Mouse (Mus musculus): ENCODE data around the gene Cyp2d12. TPM values are rescaled to one million over a fixed set of nuclear protein-coding genes. Genes with fewer than 3 reads are reported as not detected.

Gene Cyp2d12
- total RNA-seq, 2 experiments from 2014 or later, result not detected

DNA sequence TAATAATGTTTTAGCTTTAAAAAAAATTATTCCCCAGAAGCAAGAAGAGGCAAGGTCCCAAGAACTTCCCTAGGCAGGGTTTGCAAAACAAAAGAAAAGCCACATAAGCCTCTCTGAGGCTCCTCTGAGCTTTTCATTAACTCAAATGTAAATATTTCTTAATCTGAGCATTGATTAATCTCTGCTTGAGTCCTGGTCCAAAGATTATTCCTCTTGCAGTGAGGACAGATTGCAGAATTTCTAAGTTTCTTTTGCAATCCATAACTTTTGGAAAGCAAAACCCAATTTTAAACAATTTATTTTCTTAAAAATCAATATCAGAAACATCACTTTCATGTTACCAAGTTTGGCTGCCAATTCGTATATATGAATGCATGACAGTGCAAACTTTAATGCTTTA lies 18.0 kb downstream of the Cyp2d12 start:
- H3K27ac ChIP-seq, result no peak overlapping the region
- no peak for DNase-seq (ENCODE audit: extremely low spot score in 1 of 2, low spot score in 2 of 2)
- no peak overlapping the region for H3K4me3 ChIP-seq
- intact Hi-C loops (cut with DNase I), result no loop called here
- no peak for TF ChIP-seq CTCF (IDR thresholded peaks at IDR 0.05)

DNA sequence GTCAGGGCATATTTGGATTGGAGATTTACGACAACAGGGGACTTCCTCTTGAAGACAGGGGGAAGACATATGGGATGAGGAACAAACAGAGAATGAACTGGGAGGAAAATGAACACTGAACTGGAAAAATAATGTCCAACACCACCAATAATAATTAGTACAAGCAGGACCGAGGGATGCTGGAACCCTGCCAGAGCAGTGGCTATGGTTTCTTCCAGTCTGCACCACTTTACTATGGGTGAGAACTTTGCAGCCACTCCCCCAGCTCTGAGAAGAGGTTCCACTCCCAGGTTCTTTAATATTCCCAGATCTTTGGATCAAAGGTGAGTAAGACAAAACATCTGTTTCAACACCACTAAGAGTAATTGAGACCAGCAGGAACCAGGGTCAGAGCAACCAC lies 24.2 kb downstream of the Cyp2d12 start:
- no peak for TF ChIP-seq CTCF (IDR thresholded peaks at IDR 0.05)
- no peak overlapping the region for H3K27ac ChIP-seq
- no peak overlapping the region for H3K4me3 ChIP-seq
- intact Hi-C loops (cut with DNase I), result no loop called here
- DNase-seq (ENCODE audit: extremely low spot score in 1 of 2, low spot score in 2 of 2), result no peak

- intact Hi-C loops (cut with DNase I), result no loop called here
- Histone ChIP-seq H3K27ac (no peak overlapping the region), H3K4me3 (no peak overlapping the region)
- DNase-seq (ENCODE audit: extremely low spot score in 1 of 2, low spot score in 2 of 2), result no peak
- no peak for TF ChIP-seq CTCF (IDR thresholded peaks at IDR 0.05)
These were observed 27.7 kb downstream of the Cyp2d12 start for GRCm38 (mm10) chr15:82582621-82583020.

Small RNA genes lying within 50 kb of the gene (microRNA-seq; reads per million reads assigned to microRNA genes)
- gene Gm27924, result 0 reads per million in 2 experiments
- gene Gm28023, result 0 reads per million in 2 experiments

Other genes starting within 250 kb of the Cyp2d12 start
- gene Naga, start 216.1 kb upstream of the Cyp2d12 start, total RNA-seq (2021), result 10 to 100 TPM; 33.5 to 35.2 TPM
- under 1 TPM; 0.25 to 0.42 TPM for gene Pheta2, start 216.1 kb upstream of the Cyp2d12 start, total RNA-seq (2021)
- gene Smdt1, start 216.1 kb upstream of the Cyp2d12 start, total RNA-seq (2021), result 100 to 1,000 TPM; 137 to 141 TPM
- gene Ndufa6, start 200.8 kb upstream of the Cyp2d12 start, total RNA-seq (2021), result 100 to 1,000 TPM; 206 to 211 TPM
- 10 to 100 TPM; 30.6 to 37.2 TPM for gene Cyp2d22, start 174.8 kb upstream of the Cyp2d12 start, total RNA-seq (2021)
- gene Cyp2d11, start 161.1 kb upstream of the Cyp2d12 start, total RNA-seq (2021), result not detected
- under 1 TPM in 1 of 2 experiments, not detected in 1; 0.52 TPM for gene Cyp2d10, start 147.9 kb upstream of the Cyp2d12 start, total RNA-seq (2021)
- not detected for gene Cyp2d9, start 121.6 kb upstream of the Cyp2d12 start, total RNA-seq (2021)
- not detected for gene Cyp2d34, start 65.9 kb downstream of the Cyp2d12 start, total RNA-seq (2021)
- gene Cyp2d40, start 209.1 kb downstream of the Cyp2d12 start, total RNA-seq (2021), result not detected
- not detected for gene Cyp2d26, start 239.2 kb downstream of the Cyp2d12 start, total RNA-seq (2021)